Mouse (Mus musculus): ENCODE data around the gene Iqcc. TPM values are rescaled to one million over a fixed set of nuclear protein-coding genes. Genes with fewer than 3 reads are reported as not detected.

Iqcc gene
- polyA plus RNA-seq, 1 experiment from 2014 or later = 24.9 TPM

DNA sequence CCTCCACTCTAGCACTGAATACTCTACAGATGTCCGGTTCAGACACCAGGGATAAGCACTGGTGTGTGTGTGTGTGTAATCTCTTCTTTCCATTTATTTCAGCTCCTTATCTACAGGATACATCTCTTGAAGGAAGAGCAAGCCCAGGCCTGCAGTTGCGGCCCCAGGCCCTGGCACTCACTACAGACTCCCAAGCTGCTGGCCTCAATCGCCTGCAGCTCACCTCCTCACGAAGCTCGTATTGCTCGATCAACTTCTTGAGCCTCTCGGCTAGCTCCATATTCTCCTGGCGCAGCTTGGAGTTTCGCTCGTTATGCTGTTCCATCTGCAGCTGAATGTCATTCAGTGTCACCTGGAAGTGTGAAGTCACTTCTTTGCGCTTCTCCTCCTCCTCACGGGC is 13.0 kb upstream of the Iqcc start:
- ATAC-seq = no peak
- Histone ChIP-seq H3K27me3 (replicated peaks) (no peaks in the 10 kb centered on the region), H3K4me1 (replicated peaks) (no peaks in the 10 kb centered on the region), H3K4me3 (replicated peaks) (no peak overlapping the region), H3K9ac (no peak overlapping the region), H3K27ac (no peak overlapping the region), H3K9me3 (no peaks in the 10 kb centered on the region), H3K36me3 (peaks cover 71% of the 10 kb centered on the region), H3K4me2 (replicated peaks) (no peak overlapping the region)
- WGBS = 91% methylated on average over 12 of the region's 12 CpGs

DNA sequence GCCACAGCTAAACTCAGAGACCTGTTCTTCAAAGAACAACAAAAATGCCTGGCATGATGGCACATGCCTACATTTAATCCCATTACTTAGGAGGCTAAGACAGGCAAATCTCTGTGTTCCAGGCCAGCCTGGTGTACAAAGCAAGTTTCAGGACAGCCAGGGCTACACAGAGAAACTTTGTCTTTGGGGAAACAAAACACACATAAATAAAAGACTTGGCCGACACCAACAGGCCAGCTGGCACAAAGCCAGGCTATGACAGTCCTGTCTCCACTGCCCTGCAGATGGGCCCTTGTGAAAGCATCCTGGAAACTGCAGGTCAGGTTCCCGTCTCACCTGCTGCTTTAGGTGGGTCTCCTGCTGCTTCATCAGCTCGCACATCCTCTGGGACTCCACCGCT is 12.0 kb upstream of the Iqcc start:
- no peak overlapping the region for H3K4me3 ChIP-seq (replicated peaks)
- no peaks in the 10 kb centered on the region for H3K27me3 ChIP-seq (replicated peaks)
- H3K9me3 ChIP-seq = no peaks in the 10 kb centered on the region
- peaks cover 76% of the 10 kb centered on the region for H3K36me3 ChIP-seq
- 70% methylated on average over 4 of the region's 4 CpGs for WGBS
- H3K27ac ChIP-seq = no peak overlapping the region
- no peak overlapping the region for H3K4me2 ChIP-seq (replicated peaks)
- ATAC-seq = no peak
- 0 out of 2 replicates have a peak, but pooled peaks cover 6% of the 10 kb centered on the region for H3K4me1 ChIP-seq (replicated peaks)
- no peak overlapping the region for H3K9ac ChIP-seq

DNA sequence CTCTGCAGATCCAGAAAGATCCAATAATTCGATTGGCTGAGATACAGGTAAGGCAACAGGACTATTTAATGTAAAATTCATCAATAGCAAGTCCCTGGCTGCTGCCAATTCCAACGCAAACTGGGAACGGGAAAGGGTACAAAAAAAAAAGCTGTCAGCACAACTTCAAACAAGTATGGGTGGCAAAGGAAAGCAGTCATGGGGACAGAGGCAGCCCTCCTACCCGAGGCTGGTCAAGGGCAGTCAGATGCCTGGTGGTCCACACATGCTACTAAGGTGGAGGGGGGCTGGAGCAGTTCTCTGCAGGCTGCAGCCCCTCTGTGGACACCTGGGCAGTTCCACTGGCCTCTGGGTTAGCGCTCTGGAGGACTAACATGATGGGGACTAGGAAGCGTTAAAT is 7.1 kb upstream of the Iqcc start:
- peaks cover 43% of the 10 kb centered on the region for H3K36me3 ChIP-seq
- H3K4me1 ChIP-seq (replicated peaks) = peaks cover 35% of the 10 kb centered on the region
- H3K27ac ChIP-seq = no peak overlapping the region
- no peaks in the 10 kb centered on the region for H3K27me3 ChIP-seq (replicated peaks)
- no peak for ATAC-seq
- H3K4me3 ChIP-seq (replicated peaks) = no peak overlapping the region
- H3K4me2 ChIP-seq (replicated peaks) = no peak overlapping the region
- H3K9me3 ChIP-seq = no peaks in the 10 kb centered on the region
- WGBS = 74% methylated on average over 6 of the region's 6 CpGs
- H3K9ac ChIP-seq = no peak overlapping the region

DNA sequence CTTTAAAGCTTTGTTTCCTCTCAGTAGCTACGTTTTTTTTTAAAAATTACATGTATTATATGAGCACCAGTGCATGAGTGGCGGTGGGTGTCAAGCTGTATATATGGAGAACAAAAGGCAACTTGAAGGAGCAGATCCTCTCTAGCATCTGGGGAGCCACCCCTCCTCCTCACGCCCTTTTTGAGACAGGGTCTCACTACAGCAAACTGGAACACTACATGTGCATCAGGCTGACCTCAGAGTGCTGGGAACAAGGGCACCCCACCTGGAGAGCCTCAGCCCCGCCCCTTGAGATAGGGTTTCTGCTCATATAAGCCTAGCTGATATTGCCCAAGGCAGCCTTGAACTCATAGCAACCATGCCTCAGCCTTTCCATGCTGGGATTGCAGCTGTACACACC is 6.6 kb upstream of the Iqcc start:
- Histone ChIP-seq H3K27ac (peak overlapping the region; percentile 86; the same call in 1 of the 2 replicates), H3K27me3 (replicated peaks) (no peaks in the 10 kb centered on the region), H3K36me3 (peaks cover 40% of the 10 kb centered on the region), H3K4me1 (replicated peaks) (peaks cover 36% of the 10 kb centered on the region), H3K4me3 (replicated peaks) (no peak overlapping the region), H3K9me3 (no peaks in the 10 kb centered on the region), H3K4me2 (replicated peaks) (peak overlapping the region; percentile 87), H3K9ac (no peak overlapping the region)
- ATAC-seq = no peak
- WGBS = 46% methylated on average over 4 of the region's 4 CpGs

DNA sequence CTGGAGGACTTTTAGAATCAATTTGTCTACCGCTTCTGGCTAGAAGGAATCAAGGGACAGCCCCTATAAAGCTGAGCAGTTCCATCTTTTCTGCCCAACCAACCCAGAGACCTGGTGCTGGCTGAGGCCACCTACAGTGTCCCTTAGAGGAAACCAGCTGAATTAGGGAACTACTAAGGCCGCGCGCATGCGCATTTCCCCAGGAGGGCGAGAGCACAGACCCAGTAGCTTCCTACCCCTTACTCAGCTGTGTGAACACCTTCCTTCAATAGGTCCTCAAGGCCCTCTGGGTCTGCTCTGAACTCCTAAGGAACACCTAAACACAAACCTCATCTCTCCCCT is 6.1 kb upstream of the Iqcc start:
- peak overlapping the region; percentile 87 for H3K4me2 ChIP-seq (replicated peaks)
- peak overlapping the region; percentile 62 for H3K4me3 ChIP-seq (replicated peaks)
- H3K9me3 ChIP-seq = no peaks in the 10 kb centered on the region
- H3K36me3 ChIP-seq = peaks cover 35% of the 10 kb centered on the region
- peaks cover 36% of the 10 kb centered on the region for H3K4me1 ChIP-seq (replicated peaks)
- peak overlapping the region; percentile 45 for H3K9ac ChIP-seq
- peak overlapping the region; percentile 86 for H3K27ac ChIP-seq
- ATAC-seq = peak; percentile 14; the same call in 1 of the 2 replicates
- 3% methylated on average over 6 of the region's 6 CpGs for WGBS
- no peaks in the 10 kb centered on the region for H3K27me3 ChIP-seq (replicated peaks)

DNA sequence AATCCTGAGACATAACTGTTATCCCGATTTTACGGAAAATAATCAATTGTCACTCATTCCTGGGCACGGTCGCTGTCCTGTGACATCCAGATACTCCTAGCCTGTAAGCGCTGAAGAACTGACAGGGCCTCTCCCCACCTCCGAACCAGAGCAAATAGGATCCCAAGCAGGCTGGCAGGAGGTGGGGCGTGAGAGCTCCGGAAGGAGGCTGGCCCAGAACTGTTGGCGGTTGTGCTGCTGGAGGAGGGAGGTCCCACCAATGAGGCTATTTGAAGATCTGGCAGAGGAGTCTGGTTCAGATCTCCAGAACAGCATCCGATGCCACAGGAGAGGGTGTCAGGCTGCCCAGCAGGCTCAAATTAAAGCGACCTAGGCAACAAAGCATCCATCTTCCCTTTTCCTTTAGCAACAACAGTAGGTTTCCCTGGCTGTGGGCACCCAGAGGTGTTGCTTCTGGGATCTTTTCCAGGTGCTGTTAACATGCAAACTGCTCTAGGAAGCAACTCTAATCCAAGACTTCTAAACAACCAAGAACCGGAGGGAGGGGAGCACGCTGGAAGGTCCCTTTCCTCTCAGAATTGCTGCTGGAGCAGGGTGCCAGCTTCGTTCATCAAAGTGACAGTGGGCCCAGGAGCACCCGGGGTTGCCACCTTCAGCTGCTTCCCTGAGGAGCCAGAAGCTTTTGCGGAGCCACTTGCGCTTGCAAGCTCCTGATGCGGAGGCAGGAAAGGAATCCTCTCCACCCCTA is 5.6 kb upstream of the Iqcc start:
- Histone ChIP-seq H3K36me3 (peaks cover 31% of the 10 kb centered on the region), H3K27ac (peak overlapping the region; percentile 86), H3K4me3 (replicated peaks) (peak overlapping the region; percentile 62), H3K4me1 (replicated peaks) (peaks cover 36% of the 10 kb centered on the region), H3K9ac (peak overlapping the region; percentile 81), H3K9me3 (no peaks in the 10 kb centered on the region), H3K4me2 (replicated peaks) (peak overlapping the region; percentile 87), H3K27me3 (replicated peaks) (no peaks in the 10 kb centered on the region)
- peak; percentile 93 for ATAC-seq
- 1% methylated on average over 18 of the region's 18 CpGs for WGBS

DNA sequence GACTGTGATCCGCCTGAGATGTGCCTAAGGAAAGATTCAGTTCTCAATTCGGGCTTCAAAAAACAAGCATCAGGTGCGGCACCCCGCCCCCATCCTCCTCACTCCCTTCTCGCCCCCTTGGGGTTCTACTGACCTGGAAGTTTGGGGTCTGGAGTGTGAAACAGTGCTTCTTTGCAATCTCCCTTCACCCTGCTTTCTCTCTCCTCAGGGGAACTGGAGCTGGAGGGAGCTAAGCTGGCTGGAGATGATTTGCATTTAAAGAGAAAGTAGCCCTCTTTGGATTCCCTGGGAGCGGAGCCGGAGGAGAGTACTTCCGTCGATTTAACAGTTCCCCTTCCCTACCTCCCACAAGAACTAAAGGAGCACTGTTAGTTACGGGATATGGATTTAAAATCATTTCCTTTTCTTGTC is 4.8 kb upstream of the Iqcc start, which contains the start of gene Ccdc28b:
Ccdc28b (minus strand) TSS at position 267 of the 411 bp plus-strand sequence.
- under 1% methylated on average over 10 of the region's 10 CpGs for WGBS
- Histone ChIP-seq H3K4me3 (replicated peaks) (peak within 1 kb of the TSS; percentile 62), H3K9me3 (no peaks in the 10 kb centered on the region), H3K27ac (peak within 1 kb of the TSS; percentile 86), H3K36me3 (peaks cover 23% of the 10 kb centered on the region), H3K4me2 (replicated peaks) (peak within 1 kb of the TSS; percentile 87), H3K9ac (peak within 1 kb of the TSS; percentile 81), H3K27me3 (replicated peaks) (no peaks in the 10 kb centered on the region), H3K4me1 (replicated peaks) (peaks cover 36% of the 10 kb centered on the region)
- ATAC-seq = peak; percentile 50

DNA sequence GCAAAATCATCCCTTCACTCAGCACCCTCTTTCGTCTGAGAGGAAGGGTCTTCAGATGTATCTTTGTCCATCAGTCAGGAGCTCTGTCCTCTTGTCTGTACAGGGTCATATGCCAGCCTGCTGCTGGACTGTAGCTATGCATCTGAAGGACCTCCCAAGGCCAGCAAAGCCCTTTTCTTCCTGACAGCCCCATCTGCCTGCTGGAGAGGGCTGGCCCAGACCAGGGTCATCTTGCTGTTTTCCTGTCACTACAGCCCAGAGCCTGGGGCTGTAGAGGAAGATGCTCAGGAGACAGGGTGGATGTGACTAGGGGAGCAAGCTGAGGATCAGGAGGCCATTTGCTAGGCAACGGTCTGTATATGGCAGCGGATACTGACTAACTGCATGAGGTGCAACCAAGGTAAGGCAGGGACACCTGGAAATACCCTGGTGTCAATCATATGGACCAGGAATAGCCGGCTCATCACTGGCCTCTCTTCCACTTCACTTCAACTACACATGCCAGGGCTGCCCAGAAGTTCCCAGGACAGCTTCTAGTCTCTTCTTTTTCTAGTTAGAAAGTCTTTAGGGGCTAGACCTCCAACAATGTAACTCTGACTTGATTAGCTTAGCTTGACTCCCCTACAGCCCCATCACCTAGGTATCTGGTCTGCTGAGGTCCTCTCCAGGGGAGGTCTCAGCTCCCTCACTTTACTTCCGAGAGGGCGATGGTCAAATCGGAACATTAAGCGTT is 4.1 kb upstream of the Iqcc start:
- H3K36me3 ChIP-seq = peaks cover 16% of the 10 kb centered on the region; the same call in 1 of the 2 replicates
- ATAC-seq = no peak
- peak overlapping the region; percentile 86 for H3K27ac ChIP-seq
- 18% methylated on average over 8 of the region's 8 CpGs for WGBS
- peaks cover 41% of the 10 kb centered on the region for H3K4me1 ChIP-seq (replicated peaks)
- H3K9me3 ChIP-seq = no peaks in the 10 kb centered on the region
- no peaks in the 10 kb centered on the region for H3K27me3 ChIP-seq (replicated peaks)
- peak overlapping the region; percentile 81 for H3K9ac ChIP-seq
- H3K4me2 ChIP-seq (replicated peaks) = peak overlapping the region; percentile 87
- peak overlapping the region; percentile 62 for H3K4me3 ChIP-seq (replicated peaks)

DNA sequence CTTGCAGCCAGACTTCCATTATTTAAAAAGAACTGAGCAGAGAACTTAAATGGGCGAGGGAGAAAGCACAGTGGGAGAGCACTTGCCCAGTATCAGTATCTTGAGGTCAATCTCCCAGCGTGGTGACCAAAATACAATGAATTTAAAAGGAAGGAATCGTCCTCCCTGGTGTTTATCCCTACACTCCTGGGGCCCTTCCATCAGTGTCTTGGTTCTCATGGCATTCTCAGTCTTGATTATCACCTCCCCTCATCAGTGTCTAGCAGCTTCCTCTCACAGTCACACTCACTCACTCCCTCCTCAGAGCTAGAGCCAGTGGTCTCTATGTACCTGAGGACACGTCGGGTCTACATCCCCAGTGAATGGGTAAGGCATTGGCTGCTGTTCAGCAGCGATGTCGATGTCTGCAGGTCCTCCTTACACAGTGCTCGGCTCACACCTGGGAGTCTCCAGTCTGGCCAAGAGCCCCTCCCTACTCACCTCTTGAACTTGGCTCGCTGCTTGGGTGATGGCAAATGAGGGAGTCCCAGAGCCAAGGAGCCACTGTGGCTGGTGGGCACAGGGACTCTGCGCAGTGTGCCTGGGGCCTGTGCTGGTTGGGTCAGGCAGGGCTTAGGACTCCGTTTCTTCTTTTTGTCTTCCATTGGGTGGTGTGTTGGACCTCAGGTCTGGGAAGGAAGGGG is 3.4 kb upstream of the Iqcc start:
- ATAC-seq = no peak
- WGBS = 80% methylated on average over 11 of the region's 11 CpGs
- Histone ChIP-seq H3K36me3 (peaks cover 10% of the 10 kb centered on the region; the same call in 1 of the 2 replicates), H3K4me1 (replicated peaks) (peaks cover 42% of the 10 kb centered on the region), H3K27ac (no peak overlapping the region), H3K4me3 (replicated peaks) (peak overlapping the region; percentile 62; the same call in 1 of the 2 replicates), H3K4me2 (replicated peaks) (peak overlapping the region; percentile 87), H3K9me3 (no peaks in the 10 kb centered on the region), H3K27me3 (replicated peaks) (no peaks in the 10 kb centered on the region), H3K9ac (peak overlapping the region; percentile 81; the same call in 1 of the 2 replicates)

DNA sequence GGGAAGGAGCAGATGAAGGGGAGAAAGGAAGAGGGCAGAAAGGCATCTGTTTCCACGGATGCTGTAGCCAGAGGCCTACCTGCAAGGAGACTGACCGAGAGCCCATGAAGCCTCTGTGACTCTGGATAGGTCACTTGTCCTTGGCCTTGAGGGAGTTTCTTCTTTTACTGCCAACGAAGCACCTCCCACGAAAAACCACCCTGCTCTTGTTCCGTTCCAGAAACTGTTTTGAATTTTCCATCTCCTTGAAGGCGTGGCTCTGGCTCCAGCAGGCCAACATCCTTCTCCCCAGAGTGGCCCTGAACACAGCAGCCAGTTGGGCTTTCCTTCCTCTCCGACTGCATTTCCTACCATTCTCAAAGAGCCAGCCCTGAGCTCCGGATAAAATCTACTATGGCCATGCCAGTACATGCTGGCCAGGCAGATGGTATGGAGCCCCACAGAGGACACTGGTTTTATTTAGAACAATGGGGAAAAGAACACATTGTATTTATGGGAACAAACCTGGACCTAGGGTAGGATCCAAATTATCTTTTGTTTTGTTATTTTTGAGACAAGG is 2.5 kb upstream of the Iqcc start:
- Histone ChIP-seq H3K4me1 (replicated peaks) (peaks cover 39% of the 10 kb centered on the region), H3K4me2 (replicated peaks) (no peak overlapping the region), H3K9ac (no peak overlapping the region), H3K9me3 (no peaks in the 10 kb centered on the region), H3K27ac (peak overlapping the region; percentile 42; the same call in 1 of the 2 replicates), H3K27me3 (replicated peaks) (no peaks in the 10 kb centered on the region), H3K4me3 (replicated peaks) (no peak overlapping the region), H3K36me3 (0 out of 2 replicates have a peak, but pooled peaks cover 2% of the 10 kb centered on the region)
- WGBS = 80% methylated on average over 8 of the region's 8 CpGs
- ATAC-seq = no peak

DNA sequence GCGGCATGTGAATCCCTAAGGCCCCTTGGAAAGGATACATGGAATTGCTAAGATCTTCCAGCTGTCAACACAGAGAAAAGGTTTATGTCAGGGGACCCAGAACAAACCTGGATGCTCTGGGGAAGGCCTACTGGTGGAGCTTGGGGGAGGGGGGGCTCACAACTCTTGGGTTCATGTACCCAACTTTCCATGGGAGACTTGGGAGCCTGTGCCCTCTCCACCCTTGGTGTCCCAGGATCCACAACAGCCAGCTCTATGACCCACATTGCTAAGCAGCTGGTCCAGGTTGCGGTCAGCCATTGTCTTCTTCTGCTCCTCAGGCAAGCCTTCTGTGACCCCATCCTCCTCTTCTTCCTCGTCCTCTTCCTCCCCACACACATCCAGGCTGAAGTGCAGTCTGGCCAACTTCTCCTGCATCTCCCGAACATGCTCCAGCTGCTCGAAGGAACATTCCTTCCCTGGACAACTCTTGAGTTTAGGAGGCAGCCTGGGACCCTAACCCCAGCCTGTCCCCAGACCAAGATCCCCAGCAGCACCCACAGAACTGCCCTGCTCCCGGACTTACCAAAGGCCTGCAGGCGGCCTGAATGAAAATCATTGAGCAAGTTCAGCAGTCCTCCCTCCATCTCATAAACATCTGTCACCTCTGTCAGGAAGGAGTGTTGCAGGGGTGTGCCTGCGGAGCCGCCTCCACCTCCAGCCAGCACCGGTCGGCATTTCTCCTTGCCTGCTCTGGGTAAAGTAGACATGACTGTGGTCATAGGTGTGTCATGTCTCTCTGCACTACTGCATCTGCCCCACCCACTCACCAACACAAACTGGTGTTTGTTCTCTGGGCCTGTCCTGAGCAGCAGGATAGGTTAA is 1.8 kb upstream of the Iqcc start:
- Histone ChIP-seq H3K4me2 (replicated peaks) (no peak overlapping the region), H3K9me3 (no peaks in the 10 kb centered on the region), H3K4me1 (replicated peaks) (peaks cover 34% of the 10 kb centered on the region), H3K4me3 (replicated peaks) (no peak overlapping the region), H3K9ac (no peak overlapping the region), H3K27me3 (replicated peaks) (no peaks in the 10 kb centered on the region), H3K36me3 (no peaks in the 10 kb centered on the region), H3K27ac (peak overlapping the region; percentile 42; the same call in 1 of the 2 replicates)
- ATAC-seq = no peak
- WGBS = 79% methylated on average over 11 of the region's 11 CpGs

Data from intestine, embryonic 15.5 days (tissue).